Mouse (Mus musculus): ENCODE results near the gene Fbxw21.

- TF ChIP-seq CTCF (IDR thresholded peaks at IDR 0.05; ENCODE audit: insufficient read depth, low read length) (no peak), POLR2A (IDR thresholded peaks at IDR 0.05; ENCODE audit: borderline replicate concordance, extremely low read depth, low read depth, low read length) (no peak)
Observed at GRCm38 (mm10) chr9:109110240-109110639, 51.6 kb downstream of the Fbxw21 start.
